Mouse (Mus musculus) layer of hippocampus, adult 9-10 months (tissue): ENCODE measurements around the gene Asna1.
A peak's percentile ranks its signal among the peaks of the same experiment; 100 is the strongest.

ENCODE experiments used
- DNase-seq: peaks from one replicate; pipeline ENCODE4 v3.0.0; 2022; ENCODE audit warnings: low spot score

Gene Asna1

DNA sequence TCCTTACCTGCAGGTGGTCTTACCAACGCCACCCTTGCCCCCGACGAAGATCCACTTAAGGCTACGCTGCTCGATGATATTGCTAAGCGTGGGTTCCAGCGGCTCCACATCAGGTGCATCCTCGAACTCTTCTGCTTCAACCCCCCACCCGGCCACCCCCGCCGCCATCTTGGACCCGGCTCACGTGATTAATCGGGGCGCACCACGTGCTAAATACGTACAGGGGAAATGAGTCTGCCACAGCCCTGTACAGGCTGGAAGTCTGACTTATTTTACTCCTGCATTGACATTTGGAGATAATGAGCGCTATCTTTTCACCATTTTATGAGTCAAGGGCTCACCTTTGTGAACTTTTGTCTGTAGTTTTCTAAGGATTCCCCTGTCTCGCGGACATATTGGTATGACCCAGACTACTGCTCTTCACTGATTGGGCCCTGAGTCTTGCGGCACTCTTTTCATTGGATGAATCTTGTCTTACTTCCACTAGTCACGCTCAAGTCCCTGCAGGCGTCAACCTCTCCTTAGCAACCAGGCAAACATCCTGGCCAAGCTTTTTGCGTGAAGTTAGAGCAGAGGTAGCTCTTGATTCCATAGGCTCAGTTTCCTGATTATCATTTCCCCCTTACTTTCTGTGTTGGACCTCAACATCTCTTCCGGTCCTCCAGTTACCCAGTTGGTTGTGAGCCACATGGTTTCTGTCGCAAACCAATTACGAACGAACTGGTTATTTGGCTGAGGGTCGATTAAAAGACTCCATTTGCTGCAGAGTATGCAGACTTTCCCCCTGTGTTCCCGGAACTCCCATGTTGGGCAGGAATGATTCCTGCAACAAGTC, at the start of gene Asna1:
Gene Asna1 (minus strand): TSS at position 184 of the 835 bp plus-strand sequence.
- peak; percentile 88 for DNase-seq

GRCm38 (mm10) chr8:85074617-85075016, 49.5 kb upstream of the Asna1 start:
- DNase-seq = no peak

DNA sequence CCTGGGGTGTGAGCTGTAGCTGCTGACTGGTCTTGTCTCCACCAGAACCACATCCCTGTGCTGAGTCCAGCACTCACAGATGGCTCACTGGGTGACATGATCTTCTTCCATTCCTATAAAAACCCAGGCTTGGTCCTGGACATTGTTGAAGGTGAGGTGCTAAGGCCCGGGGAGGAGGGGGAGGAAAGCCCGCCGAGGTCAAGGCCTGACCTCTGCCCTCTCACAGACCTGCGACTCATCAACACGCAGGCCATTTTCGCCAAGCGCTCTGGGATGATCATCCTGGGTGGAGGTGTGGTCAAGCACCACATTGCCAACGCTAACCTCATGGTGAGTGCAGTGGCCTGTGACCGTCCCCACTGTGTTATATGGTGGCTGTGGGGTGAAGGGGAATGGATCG, 49.1 kb upstream of the Asna1 start:
- DNase-seq = no peak

DNA sequence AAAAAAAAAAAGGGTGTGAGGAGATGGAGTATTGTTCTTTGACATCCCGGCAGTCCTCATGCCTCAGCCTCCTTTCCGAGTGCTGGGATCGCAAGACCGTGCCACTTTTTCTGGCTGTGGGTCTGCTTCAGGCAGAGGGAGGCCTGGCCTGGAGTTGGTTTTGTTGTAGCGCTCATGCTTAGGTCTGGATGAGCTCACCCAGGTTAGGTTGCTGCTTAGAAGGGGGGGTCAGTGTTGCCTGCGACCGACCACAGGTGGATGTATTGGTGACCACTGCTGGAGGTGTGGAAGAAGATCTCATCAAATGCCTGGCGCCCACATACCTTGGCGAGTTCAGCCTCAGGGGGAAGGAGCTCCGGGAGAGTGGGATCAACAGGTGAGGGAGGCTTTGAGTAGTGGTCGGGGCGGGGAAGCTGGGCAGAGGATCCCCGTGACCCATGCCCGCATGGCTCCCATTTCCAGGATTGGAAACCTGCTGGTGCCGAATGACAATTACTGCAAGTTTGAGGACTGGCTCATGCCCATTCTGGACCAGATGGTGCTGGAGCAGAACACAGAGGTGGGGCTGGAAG, 48.0 kb upstream of the Asna1 start:
- no peak for DNase-seq

DNA sequence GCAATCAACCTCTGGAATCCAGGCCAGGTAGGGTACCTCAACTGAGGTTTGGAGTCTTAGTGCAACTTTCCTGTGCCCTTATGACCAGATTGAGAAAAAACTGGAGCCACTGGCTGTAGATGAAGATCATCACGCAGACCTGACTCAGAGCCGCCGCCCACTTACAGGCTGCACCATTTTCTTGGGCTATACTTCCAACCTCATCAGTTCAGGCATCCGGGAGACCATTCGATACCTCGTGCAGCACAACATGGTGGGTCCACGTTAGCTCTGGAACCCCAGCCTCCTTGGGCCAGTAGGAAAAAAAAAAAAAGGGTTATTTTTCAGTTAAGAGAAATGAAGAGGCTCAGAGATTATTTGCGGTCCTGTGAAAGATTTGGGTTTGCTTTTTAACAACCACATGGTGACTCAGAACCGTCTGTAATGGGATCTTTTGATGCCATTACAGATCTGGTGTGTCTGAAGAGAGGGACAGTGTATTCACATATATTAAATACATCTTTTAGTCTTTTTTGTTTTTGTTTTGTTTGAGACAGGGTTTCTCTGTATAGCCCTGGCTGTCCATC, 47.4 kb upstream of the Asna1 start:
- DNase-seq = no peak

DNA sequence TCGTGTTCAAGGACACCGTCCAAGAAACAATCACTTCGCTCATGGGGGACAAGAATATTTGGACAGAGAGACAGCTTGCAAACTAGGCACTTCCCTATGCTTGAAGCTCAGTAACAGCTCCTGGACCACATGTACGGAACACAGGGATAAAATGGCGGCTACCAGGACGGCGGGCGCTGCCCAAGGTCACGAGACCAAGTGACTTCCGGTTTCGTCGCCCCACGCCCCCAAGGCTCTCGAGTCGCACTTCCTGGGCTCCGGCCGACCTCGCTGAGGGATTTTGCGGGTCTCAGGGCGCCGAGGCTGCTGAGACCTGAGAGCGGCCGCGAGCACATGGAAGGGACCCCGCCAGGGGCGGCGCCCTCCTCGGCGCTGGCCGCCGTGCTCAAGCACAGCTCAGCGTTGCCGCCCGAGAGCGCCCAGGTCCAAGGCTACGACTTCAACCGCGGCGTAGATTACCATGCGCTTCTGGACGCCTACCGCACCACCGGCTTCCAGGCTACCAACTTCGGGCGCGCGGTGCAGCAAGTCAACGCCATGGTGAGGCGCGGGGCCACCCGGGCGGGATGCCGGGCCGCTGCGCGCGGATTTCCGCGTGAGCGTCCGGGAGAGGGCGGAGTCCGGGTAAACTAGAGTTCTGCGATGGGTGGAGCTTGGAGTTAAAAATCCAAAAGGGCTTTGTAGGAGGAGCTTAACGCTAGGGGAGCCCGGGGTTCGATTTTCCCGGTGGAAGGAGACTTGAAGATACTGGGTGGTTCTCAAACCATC, 46.6 kb upstream of the Asna1 start, which contains the start of gene Dhps:
Gene Dhps (plus strand): TSS at position 244 of the 768 bp plus-strand sequence.
- DNase-seq = peak; percentile 83

- DNase-seq = no peak
Measured at GRCm38 (mm10) chr8:85071041-85071440, 46.0 kb upstream of the Asna1 start.

GRCm38 (mm10) chr8:85067982-85068381, 42.9 kb upstream of the Asna1 start, which contains the start of gene Gm5741:
Gene Gm5741 (minus strand): TSS chr8:85067982.
- DNase-seq = no peak

- no peak for DNase-seq
Measured at GRCm38 (mm10) chr8:85067155-85067554, 42.1 kb upstream of the Asna1 start.

DNA sequence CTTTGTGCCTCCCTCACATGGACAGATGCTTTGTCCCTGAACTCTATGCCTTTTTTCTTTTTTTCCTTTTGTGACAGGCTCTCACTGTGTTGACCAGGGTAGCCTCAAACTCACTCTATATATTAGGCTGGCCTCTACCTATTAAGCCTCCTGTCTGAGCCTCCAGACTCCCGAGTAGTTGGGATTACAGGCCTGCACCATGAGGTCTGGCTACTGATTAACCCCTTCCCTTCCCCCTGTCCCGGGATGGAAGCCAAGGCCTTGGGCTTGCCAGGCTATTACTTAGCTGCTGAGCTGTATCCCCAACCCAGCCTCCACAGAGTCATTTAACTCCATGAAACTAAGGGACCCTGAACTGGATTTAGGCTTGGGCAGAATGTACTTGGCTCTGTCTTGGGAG, 40.1 kb upstream of the Asna1 start:
- no peak for DNase-seq

DNA sequence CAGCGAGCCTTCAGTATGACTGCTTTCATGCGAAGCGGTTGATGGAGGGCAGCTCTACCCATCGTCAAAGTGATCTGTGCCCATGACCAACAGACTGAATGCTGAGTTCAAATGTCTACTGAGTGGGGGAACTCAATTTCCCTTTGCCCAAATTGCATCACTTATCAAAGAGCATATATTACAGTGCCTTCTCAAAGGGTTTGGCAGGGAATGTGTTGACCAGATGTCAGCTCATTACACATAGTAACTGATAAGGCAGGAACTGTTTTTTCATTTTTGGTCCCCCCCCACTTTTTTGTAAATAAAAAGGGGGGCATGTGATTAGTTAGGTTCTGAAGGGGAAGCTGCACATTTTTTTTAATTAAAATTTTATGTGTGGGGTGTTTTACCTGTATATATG, 37.5 kb upstream of the Asna1 start:
- no peak for DNase-seq

- peak; percentile 88 for DNase-seq
Measured at GRCm38 (mm10) chr8:85059879-85060616, 35.0 kb upstream of the Asna1 start, which contains the start of gene Fbxw9. Gene Fbxw9 (plus strand): TSS chr8:85060055.

GRCm38 (mm10) chr8:85057367-85057766, 32.3 kb upstream of the Asna1 start:
- DNase-seq = no peak

DNA sequence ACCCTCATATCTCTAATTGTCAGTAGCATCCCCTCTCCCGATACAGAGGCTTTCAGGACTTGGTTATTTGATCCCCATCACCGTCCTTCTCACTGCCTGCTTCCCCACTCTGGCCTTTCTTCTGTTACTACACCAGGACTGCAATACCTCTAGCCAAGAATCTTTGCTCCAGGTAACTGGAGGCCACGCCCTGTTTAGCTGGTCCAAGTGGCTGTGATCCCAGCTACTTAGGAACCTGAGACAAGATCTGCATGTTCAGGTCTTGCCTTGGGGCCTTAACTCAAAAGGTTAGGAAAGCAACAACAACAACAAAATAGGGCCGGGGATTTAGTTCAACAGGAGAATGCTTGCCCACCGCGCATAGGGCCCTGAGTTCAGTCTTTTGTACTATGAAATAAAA, 18.5 kb upstream of the Asna1 start:
- DNase-seq = no peak

DNA sequence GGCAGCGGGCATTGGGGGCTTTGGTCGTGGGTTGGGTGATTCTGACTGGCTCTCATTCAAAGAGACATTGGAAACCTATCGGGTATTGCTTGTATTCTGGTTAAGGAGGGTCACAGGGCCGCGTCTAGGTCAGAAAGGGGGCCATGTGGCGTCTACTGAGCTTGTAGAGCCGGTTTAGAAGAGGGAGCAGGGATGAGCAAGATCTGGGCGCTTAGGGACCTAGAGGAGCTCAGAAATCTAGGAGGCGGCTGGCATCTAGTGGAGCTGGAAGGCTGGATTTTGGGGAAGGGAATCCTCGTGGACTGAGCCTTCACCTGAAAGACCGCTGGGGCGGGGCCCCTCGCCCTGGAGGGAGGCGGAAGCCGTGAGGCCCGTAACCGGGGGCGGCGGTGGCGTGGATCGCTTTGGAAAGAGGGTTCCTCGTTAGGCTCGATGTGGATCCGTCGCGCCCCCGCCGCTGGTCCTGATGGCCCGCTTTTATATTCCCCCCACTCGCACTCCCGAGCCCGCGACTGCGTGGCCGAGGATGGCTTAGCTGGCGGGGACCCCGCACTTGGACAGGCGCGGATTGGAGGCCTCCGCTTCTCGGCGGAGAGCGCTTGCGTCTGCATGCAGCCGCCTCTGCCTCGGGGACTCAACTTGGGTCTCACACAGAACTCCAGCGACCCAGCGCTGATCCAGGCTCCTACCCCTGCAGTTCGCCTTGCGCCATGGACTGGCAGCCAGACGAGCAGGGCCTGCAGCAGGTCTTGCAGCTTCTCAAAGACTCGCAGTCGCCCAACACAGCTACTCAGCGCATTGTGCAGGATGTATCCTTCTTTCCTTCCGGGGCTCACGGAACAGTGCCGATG, 12.8 kb upstream of the Asna1 start:
- no peak for DNase-seq

GRCm38 (mm10) chr8:85037366-85037680, 12.2 kb upstream of the Asna1 start:
- no peak for DNase-seq

- peak; percentile 86 for DNase-seq
Measured at GRCm38 (mm10) chr8:85036718-85037365, 11.8 kb upstream of the Asna1 start, which contains the start of gene Tnpo2. Gene Tnpo2 (plus strand): TSS chr8:85036915.

- DNase-seq = no peak
Measured at GRCm38 (mm10) chr8:85036381-85036717, 11.3 kb upstream of the Asna1 start.

DNA sequence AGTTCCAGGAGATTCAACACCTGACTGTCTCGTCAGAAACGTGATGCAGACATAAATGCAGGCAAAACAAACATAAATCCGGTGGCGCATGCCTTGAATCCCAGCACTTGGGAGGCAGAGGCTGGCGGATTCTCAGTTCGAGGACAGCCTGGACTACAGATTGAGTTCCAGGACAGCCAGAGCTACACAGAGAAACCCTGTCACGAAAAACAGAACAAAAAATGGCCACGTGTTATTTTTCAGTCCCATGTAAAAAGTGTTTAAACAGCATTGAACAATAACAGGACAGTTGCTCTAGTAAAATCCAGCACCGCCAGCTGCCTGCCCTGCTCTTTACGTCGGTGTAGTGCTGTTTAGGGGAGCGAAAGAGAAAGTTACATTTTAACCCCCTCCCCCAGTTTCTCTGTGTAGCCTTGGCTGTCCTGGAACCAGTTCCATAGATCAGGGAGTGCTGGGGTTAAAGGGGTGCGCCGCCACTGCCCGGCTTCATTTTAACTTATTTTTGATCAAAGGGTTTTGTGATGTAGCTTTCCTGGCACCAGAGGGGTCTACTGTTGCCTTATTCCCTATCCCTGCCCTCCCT, 10.7 kb upstream of the Asna1 start:
- DNase-seq = no peak

DNA sequence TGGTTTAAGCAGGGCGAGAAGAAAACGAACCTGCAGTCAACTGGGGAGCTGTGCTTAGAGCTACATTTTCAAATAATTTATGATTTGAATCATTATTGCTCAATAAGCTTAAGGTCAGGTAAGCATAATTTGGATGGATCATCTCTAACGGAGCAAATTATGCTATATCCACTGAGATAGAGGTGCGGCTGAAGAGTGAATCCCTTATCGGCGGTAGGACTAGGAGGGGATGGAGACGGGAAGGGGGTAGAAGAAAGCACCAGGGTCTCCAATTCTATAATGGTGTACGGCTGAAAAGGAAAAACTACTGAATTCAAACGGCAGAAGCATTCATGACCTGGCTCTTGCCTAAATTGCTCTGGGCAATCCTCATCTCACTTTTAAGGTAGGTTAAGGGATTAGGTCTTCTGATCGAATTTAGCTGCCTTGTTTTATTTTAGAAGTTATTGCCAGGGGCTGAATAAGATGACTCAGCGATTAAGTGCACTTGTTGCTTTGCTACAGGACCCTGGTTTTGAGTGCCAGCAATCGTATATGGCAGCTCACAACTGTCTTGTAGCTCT, 10.2 kb upstream of the Asna1 start:
- no peak for DNase-seq
